Comparison of ENCODE assay signal across 25 mouse cellular contexts in genomic region chr16:37389201-37389905, GRCm38 (mm10). TPM values are rescaled to one million over a fixed set of nuclear protein-coding genes. Genes with fewer than 3 reads are reported as not detected.
"Had no signal": no experiment of that assay in that cellular context is flagged by ENCODE, and none has a peak within 500 bp of the region (broad histone marks: within the 10 kb centered on the region; RNA-seq: fewer than 3 reads in every experiment).

No protein-coding gene starts in this region.

- H3K4me3 ChIP-seq: layer of hippocampus, adult 2 months; limb, embryonic 10.5 days; limb, embryonic 13.5 days; liver, embryonic 12.5 days; liver, embryonic 15.5 days; lung, embryonic 15.5 days; megakaryocyte, embryonic 14.5 days; midbrain, embryonic 10.5 days; midbrain, embryonic 13.5 days; neural tube, embryonic 12.5 days; neural tube, embryonic 15.5 days had no signal

- DNase-seq: layer of hippocampus, adult 9-11 months; liver; lung, adult 18-20 months; lung, postnatal 10 days; lung, postnatal 36 days; retina, postnatal 1 day; right cerebral cortex, postnatal 25 days; spleen, adult 18-20 months; thymus, adult 18-20 months; thymus, postnatal 36 days had no signal

- H3K4me2 ChIP-seq: limb, embryonic 13.5 days; liver, embryonic 12.5 days; liver, embryonic 15.5 days; lung, embryonic 15.5 days; midbrain, embryonic 13.5 days; neural tube, embryonic 12.5 days; neural tube, embryonic 15.5 days had no signal

- H3K27me3 ChIP-seq: neural tube, embryonic 12.5 days; neural tube, embryonic 15.5 days had no signal

- H3K36me3 ChIP-seq: limb, embryonic 10.5 days; limb, embryonic 13.5 days; liver, embryonic 12.5 days; liver, embryonic 15.5 days; lung, embryonic 15.5 days; midbrain, embryonic 10.5 days; midbrain, embryonic 13.5 days; neural tube, embryonic 12.5 days; neural tube, embryonic 15.5 days had no signal

- H3K4me1 ChIP-seq: midbrain, embryonic 13.5 days; neural tube, embryonic 12.5 days had no signal

- H3K9ac ChIP-seq: limb, embryonic 13.5 days; liver, embryonic 12.5 days; liver, embryonic 15.5 days; lung, embryonic 15.5 days; midbrain, embryonic 13.5 days; neural tube, embryonic 12.5 days; neural tube, embryonic 15.5 days had no signal

- ATAC-seq: hindbrain, postnatal 0 days; inflammation-experienced regulatory T-cells, adult 6 months; liver, embryonic 12.5 days; midbrain, embryonic 13.5 days had no signal

- H3K27ac ChIP-seq: hindbrain, postnatal 0 days; layer of hippocampus, adult 2 months; limb, embryonic 10.5 days; limb, embryonic 13.5 days; liver, embryonic 12.5 days; liver, embryonic 15.5 days; lung, embryonic 15.5 days; midbrain, embryonic 10.5 days; midbrain, embryonic 13.5 days; neural tube, embryonic 12.5 days; neural tube, embryonic 15.5 days had no signal

- H3K9me3 ChIP-seq: limb, embryonic 10.5 days; limb, embryonic 13.5 days; liver, embryonic 12.5 days; liver, embryonic 15.5 days; lung, embryonic 15.5 days; midbrain, embryonic 10.5 days; midbrain, embryonic 13.5 days; neural tube, embryonic 12.5 days; neural tube, embryonic 15.5 days had no signal

RNA-seq across cellular contexts. Expression of gene Stxbp5l, which starts 4.6 kb away (rescaled TPM):
- polyA plus RNA-seq: large intestine, adult 2 months; urinary bladder, adult 2 months had no signal
